Mouse (Mus musculus) hindbrain, embryonic 14.5 days (tissue): ENCODE measurements at regions not wholly inside any gene's neighbourhood (a gene's known extent, or its start where the extent isn't known, plus 50 kb on each side); places are given as distances from the start of the nearest gene placed in this dataset.
"Not testable (repeated sequence)": the region's sequence is repeated elsewhere in the genome, so short reads cannot be mapped to it uniquely, and the experiment has no call there.

Experiments used
- ATAC-seq: fragments of 200-750 bp; cut with Nextera tagmentation; 2 replicates; pipeline ENCODE4 v1.8.0; 2017; ENCODE audit warnings: moderate number of reproducible peaks, mild to moderate bottlenecking, moderate TSS enrichment, moderate library complexity; ENCODE audit not compliant: low FRiP score
- DNase-seq: peaks from one replicate; pipeline ENCODE4 v3.0.0-alpha.2; 2015; ENCODE audit warnings: low spot score
- H3K27ac ChIP-seq: fragments of 300-500 bp; sonication (generic); 2 replicates; pipeline ENCODE4 v1.5.1; 2014; ENCODE audit warnings: mild to moderate bottlenecking, moderate library complexity
- H3K27me3 ChIP-seq: fragments of 300-500 bp; sonication (generic); 2 replicates; pipeline ENCODE4 v1.6.1; 2014; ENCODE audit warnings: mild to moderate bottlenecking, low read length, mixed read lengths; ENCODE audit not compliant: control insufficient read depth, insufficient read depth
- H3K36me3 ChIP-seq: fragments of 300-500 bp; sonication (generic); replicated peaks from 2 replicates; pipeline ENCODE4 v1.6.1; 2014; ENCODE audit not compliant: control insufficient read depth, insufficient read depth
- H3K4me1 ChIP-seq: fragments of 300-500 bp; sonication (generic); replicated peaks from 2 replicates; pipeline ENCODE4 v1.6.1; 2014; ENCODE audit warnings: antibody characterized with exemption, low read length, mixed read lengths; ENCODE audit not compliant: control insufficient read depth, insufficient read depth
- H3K4me2 ChIP-seq: fragments of 300-500 bp; sonication (generic); replicated peaks from 2 replicates; pipeline ENCODE4 v1.6.1; 2014; ENCODE audit warnings: mild to moderate bottlenecking, moderate library complexity
- H3K4me3 ChIP-seq: fragments of 300-500 bp; sonication (generic); replicated peaks from 2 replicates; pipeline ENCODE4 v1.5.1; 2014; ENCODE audit warnings: mild to moderate bottlenecking, low read length
- H3K9ac ChIP-seq: fragments of 300-500 bp; sonication (generic); 2 replicates; pipeline ENCODE4 v1.6.1; 2014
- H3K9me3 ChIP-seq: fragments of 300-500 bp; sonication (generic); 2 replicates; pipeline ENCODE4 v1.6.1; 2016; ENCODE audit warnings: low read length; ENCODE audit not compliant: control insufficient read depth
- WGBS: fragments of 180-500 bp; shearing (Covaris S2); extraction: QIAGEN DNeasy Blood & Tissue Kit; methylation state at CpG from one replicate; pipeline ENCODE4 v1.1.7; 2014; 5-methylcytosine and 5-hydroxymethylcytosine counted together

- not testable (repeated sequence) for H3K9ac ChIP-seq, H3K4me2 ChIP-seq, H3K36me3 ChIP-seq, ATAC-seq, H3K4me3 ChIP-seq, H3K27ac ChIP-seq, DNase-seq, H3K9me3 ChIP-seq, H3K4me1 ChIP-seq, H3K27me3 ChIP-seq
- WGBS = 98% methylated on average over 20 of the region's 20 CpGs
These were observed 147.5 kb upstream of the Peli2 start for GRCm38 (mm10) chr14:47973161-47973560.

DNA sequence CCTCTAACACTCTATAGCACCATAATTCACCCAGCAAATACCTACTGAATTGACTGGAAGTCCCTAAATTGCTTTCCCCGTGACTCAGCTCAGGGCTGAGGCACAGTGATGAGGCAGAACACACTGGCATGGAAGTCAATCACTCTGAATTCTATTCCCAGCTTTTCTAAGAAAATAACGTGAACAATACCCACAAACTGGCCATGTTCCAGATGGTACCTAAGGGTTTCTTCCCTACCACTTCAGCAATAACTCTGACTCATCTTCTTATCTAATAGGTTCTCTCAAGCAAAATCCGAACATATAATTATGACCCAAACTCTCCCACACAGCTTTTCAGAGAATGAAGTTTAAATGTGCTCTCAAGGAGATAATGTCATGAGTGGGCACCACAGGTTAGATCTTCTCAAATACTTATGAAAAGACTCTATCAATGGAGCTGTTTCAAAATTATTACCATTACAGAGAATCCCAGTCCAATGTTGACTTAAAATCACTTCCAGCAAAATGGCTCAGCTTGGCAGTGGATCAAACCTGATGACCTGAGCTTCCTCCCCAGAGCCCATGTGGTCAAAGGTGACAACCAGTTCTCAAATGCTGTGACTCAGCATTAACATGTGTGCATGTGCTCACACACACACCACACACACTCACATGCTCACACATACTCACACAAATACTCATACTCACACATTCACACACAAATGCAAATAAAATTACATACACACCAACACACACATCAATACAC, 137.5 kb upstream of the Peli2 start:
- DNase-seq = no peak
- no peak overlapping the region for H3K27ac ChIP-seq
- no peaks in the 10 kb centered on the region for H3K9me3 ChIP-seq
- peaks cover 10% of the 10 kb centered on the region; the same call in 1 of the 2 replicates for H3K4me1 ChIP-seq
- no peaks in the 10 kb centered on the region for H3K27me3 ChIP-seq
- WGBS = 67% methylated on average over 3 of the region's 3 CpGs
- H3K9ac ChIP-seq = no peak overlapping the region
- no peaks in the 10 kb centered on the region for H3K36me3 ChIP-seq
- H3K4me3 ChIP-seq = no peak overlapping the region
- H3K4me2 ChIP-seq = no peak overlapping the region
- ATAC-seq = no peak

DNA sequence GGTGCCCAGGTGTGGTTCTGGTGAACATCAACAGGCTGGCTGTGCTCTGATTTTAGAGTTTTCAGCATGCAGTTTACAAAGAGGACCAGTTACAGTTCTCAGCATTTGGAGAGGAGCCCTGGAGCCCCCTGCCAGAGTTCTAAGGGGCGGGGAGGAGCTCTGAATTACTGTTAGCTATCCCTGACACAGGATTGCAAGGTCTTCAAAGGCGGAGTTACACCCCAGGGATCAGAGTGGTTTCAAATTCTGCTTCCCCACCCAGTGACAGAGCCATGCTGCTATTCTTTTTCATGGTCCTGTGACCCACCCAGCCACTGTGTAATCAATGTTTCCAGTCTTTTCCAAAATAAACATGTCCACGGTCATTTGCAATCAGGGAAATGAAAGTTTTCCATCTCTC, 134.1 kb upstream of the Peli2 start:
- no peak overlapping the region for H3K4me3 ChIP-seq
- H3K9me3 ChIP-seq = no peaks in the 10 kb centered on the region
- H3K9ac ChIP-seq = no peak overlapping the region
- H3K27ac ChIP-seq = no peak overlapping the region
- ATAC-seq (no peak), DNase-seq (no peak)
- peaks cover 16% of the 10 kb centered on the region; the same call in 1 of the 2 replicates for H3K4me1 ChIP-seq
- H3K27me3 ChIP-seq = no peaks in the 10 kb centered on the region
- H3K4me2 ChIP-seq = no peak overlapping the region
- WGBS = 19% methylated on average over 3 of the region's 3 CpGs
- H3K36me3 ChIP-seq = no peaks in the 10 kb centered on the region

GRCm38 (mm10) chr14:47986941-47987340, 133.7 kb upstream of the Peli2 start:
- DNase-seq (no peak), ATAC-seq (no peak)
- H3K4me1 ChIP-seq = peaks cover 16% of the 10 kb centered on the region; the same call in 1 of the 2 replicates
- H3K9ac ChIP-seq = no peak overlapping the region
- H3K36me3 ChIP-seq = no peaks in the 10 kb centered on the region
- no peak overlapping the region for H3K4me3 ChIP-seq
- H3K9me3 ChIP-seq = no peaks in the 10 kb centered on the region
- WGBS = 20% methylated on average over 5 of the region's 5 CpGs
- no peak overlapping the region for H3K27ac ChIP-seq
- H3K27me3 ChIP-seq = no peaks in the 10 kb centered on the region
- H3K4me2 ChIP-seq = no peak overlapping the region

DNA sequence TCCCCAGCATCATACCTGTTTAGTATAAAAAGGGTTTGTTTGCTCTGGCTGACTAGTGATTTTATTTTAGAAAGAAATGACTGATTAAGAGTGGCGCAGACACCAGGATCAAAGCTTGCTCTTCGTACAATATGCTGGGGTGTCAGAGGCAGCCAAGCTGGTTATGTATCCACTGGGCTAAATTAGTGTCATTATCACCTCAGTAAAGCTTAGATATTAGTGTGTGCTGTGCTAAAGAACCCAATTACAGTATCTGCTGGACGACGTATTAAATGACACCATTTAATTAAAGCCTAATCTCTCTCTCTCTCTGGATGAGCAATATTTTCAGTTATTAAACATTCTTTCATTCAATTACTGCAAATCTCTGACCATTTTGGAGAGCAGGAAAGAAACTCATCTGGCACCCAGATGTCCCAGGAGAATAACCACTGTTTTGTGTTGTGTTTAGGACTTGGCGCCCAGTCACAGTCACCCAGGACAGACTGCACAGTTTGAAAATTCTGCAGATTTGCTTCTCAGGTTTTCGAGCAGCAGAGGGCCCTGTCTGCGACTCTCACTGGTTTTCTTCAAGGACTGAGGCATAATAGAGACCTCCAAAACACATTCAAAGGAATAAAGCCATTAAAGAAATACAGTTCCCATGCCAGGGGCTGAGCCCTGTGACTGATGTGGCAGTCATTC, 133.1 kb upstream of the Peli2 start:
- Histone ChIP-seq H3K9ac (no peak overlapping the region), H3K27me3 (no peaks in the 10 kb centered on the region), H3K4me3 (no peak overlapping the region), H3K4me2 (no peak overlapping the region), H3K9me3 (no peaks in the 10 kb centered on the region), H3K36me3 (no peaks in the 10 kb centered on the region), H3K27ac (no peak overlapping the region), H3K4me1 (peaks cover 16% of the 10 kb centered on the region; the same call in 1 of the 2 replicates)
- ATAC-seq = no peak
- WGBS = 47% methylated on average over 7 of the region's 7 CpGs
- no peak for DNase-seq

DNA sequence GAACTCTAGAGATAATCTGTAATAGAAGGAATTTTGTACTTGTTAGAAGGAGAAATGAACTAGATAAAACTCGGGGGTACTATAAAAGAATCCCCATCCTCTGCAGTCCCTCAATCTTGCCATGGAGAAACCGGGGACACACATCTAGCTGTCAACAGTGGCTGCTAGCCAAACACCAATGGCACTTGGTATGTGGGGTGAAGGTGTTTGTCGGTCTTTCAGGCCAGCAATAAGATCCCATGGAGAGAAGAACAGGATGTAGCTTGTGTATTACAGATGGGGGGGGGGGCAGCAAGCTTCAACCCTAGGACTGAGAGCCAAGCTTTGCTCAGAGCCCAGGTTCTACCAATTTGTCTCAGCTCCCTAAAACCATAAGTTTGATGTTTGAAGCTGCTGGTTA, 132.5 kb upstream of the Peli2 start:
- no peaks in the 10 kb centered on the region for H3K9me3 ChIP-seq
- no peak overlapping the region for H3K27ac ChIP-seq
- WGBS = 62% methylated on average over 3 of the region's 3 CpGs
- ATAC-seq = no peak
- H3K27me3 ChIP-seq = no peaks in the 10 kb centered on the region
- H3K36me3 ChIP-seq = no peaks in the 10 kb centered on the region
- no peak overlapping the region for H3K4me3 ChIP-seq
- H3K4me1 ChIP-seq = peaks cover 16% of the 10 kb centered on the region; the same call in 1 of the 2 replicates
- DNase-seq = no peak
- H3K4me2 ChIP-seq = no peak overlapping the region
- H3K9ac ChIP-seq = no peak overlapping the region

- Histone ChIP-seq H3K27me3 (no peaks in the 10 kb centered on the region), H3K9me3 (no peaks in the 10 kb centered on the region), H3K4me2 (no peak overlapping the region), H3K27ac (no peak overlapping the region), H3K4me1 (peaks cover 16% of the 10 kb centered on the region; the same call in 1 of the 2 replicates), H3K9ac (no peak overlapping the region), H3K4me3 (no peak overlapping the region), H3K36me3 (no peaks in the 10 kb centered on the region)
- WGBS = 40% methylated on average over 5 of the region's 5 CpGs
- peak; percentile 40 for DNase-seq
- ATAC-seq = peak; percentile 41; the same call in 1 of the 2 replicates
These were observed 131.3 kb upstream of the Peli2 start for GRCm38 (mm10) chr14:47989315-47989714.

- no peak overlapping the region for H3K9ac ChIP-seq
- no peaks in the 10 kb centered on the region for H3K36me3 ChIP-seq
- ATAC-seq = no peak
- no peak overlapping the region for H3K4me3 ChIP-seq
- no peaks in the 10 kb centered on the region for H3K27me3 ChIP-seq
- peaks cover 16% of the 10 kb centered on the region; the same call in 1 of the 2 replicates for H3K4me1 ChIP-seq
- WGBS = 61% methylated on average over 3 of the region's 3 CpGs
- no peak overlapping the region for H3K4me2 ChIP-seq
- no peak for DNase-seq
- H3K9me3 ChIP-seq = no peaks in the 10 kb centered on the region
- H3K27ac ChIP-seq = no peak overlapping the region
These were observed 129.9 kb upstream of the Peli2 start for GRCm38 (mm10) chr14:47990716-47991115.

DNA sequence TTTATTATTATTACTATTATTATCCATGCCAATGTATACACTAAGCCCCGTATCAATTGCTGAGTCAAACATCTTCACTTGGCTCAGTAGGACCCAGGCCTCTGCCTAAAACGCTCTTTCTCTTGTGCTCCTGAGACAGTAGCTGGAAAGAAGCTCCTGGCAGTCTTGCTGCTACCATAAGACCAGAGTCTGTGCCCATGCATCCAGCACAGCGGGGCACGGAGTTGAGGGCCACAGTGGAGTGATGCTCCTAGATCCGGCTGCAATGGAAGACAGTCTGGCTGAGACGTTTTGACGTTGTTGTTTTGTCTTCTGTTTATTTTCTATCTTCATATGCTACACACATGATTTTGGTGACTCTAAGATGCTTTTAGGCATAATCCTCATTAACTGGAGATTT, 129.1 kb upstream of the Peli2 start:
- 89% methylated on average over 7 of the region's 7 CpGs for WGBS
- DNase-seq = no peak

More for the DNA sequence above, 129.1 kb upstream of the Peli2 start:
- ATAC-seq = no peak
- H3K36me3 ChIP-seq = no peaks in the 10 kb centered on the region
- H3K9me3 ChIP-seq = no peaks in the 10 kb centered on the region
- no peak overlapping the region for H3K27ac ChIP-seq
- no peak overlapping the region for H3K4me2 ChIP-seq
- no peak overlapping the region for H3K9ac ChIP-seq
- no peak overlapping the region for H3K4me3 ChIP-seq
- H3K4me1 ChIP-seq = peaks cover 16% of the 10 kb centered on the region; the same call in 1 of the 2 replicates
- H3K27me3 ChIP-seq = no peaks in the 10 kb centered on the region
